Mouse (Mus musculus) liver, adult 2 months (tissue): ENCODE measurements around the gene Slc26a8. TPM values are rescaled to one million over a fixed set of nuclear protein-coding genes. Genes with fewer than 3 reads are reported as not detected.

Experiments
- DNase-seq: peaks from one replicate; pipeline ENCODE4 v3.0.0-alpha.2; 2011; ENCODE audit warnings: low read depth, low spot score; ENCODE audit errors: extremely low read depth
- H3K27ac ChIP-seq: fragments of 200-500 bp; replicated peaks from 2 replicates; pipeline ENCODE4 v1.5.1; 2012; ENCODE audit warnings: low read depth, mild to moderate bottlenecking, control low read depth, inconsistent platforms, low read length; ENCODE audit not compliant: insufficient read depth
- H3K27me3 ChIP-seq: fragments of 200-500 bp; 2 replicates; pipeline ENCODE4 v1.6.1; 2012; ENCODE audit warnings: mild to moderate bottlenecking, moderate library complexity, low read length, inconsistent platforms; ENCODE audit not compliant: control insufficient read depth, insufficient read depth
- H3K36me3 ChIP-seq: fragments of 200-500 bp; 2 replicates; pipeline ENCODE4 v1.6.1; 2012; ENCODE audit warnings: low read length, inconsistent platforms; ENCODE audit not compliant: control insufficient read depth, insufficient read depth
- H3K4me1 ChIP-seq: fragments of 200-500 bp; 2 replicates; pipeline ENCODE4 v1.6.1; 2011; ENCODE audit warnings: low read length; ENCODE audit not compliant: control insufficient read depth, insufficient read depth
- H3K4me3 ChIP-seq: fragments of 200-500 bp; 2 replicates; pipeline ENCODE4 v1.5.1; 2011; ENCODE audit warnings: low read depth, mild to moderate bottlenecking, control low read depth, low read length, moderate library complexity; ENCODE audit not compliant: insufficient read depth
- H3K79me2 ChIP-seq: fragments of 200-500 bp; 2 replicates; pipeline ENCODE4 v1.6.1; 2012; ENCODE audit warnings: inconsistent platforms, mild to moderate bottlenecking, low read length, moderate library complexity; ENCODE audit not compliant: control insufficient read depth, insufficient read depth
- H3K9ac ChIP-seq: fragments of 200-500 bp; 2 replicates; pipeline ENCODE4 v1.6.1; 2012; ENCODE audit warnings: low read depth, mild to moderate bottlenecking, control low read depth, inconsistent platforms, low read length
- CTCF ChIP-seq: fragments of 200-500 bp; IDR thresholded peaks from 2 replicates; pipeline ENCODE4 v1.5.1; 2011; ENCODE audit warnings: low read depth, low read length, control low read depth
- POLR2A ChIP-seq: fragments of 200-500 bp; IDR thresholded peaks from 2 replicates; pipeline ENCODE4 v1.6.1; 2011; ENCODE audit warnings: low read length, control low read depth; ENCODE audit not compliant: insufficient read depth; ENCODE audit errors: extremely low read depth
- WGBS: fragments of 180-500 bp; shearing (Covaris S2); methylation state at CpG from one replicate; pipeline ENCODE4 v1.1.7; 2018; 5-methylcytosine and 5-hydroxymethylcytosine counted together
- polyA plus RNA-seq: library from polyadenylated mRNA; depleted of rRNA; stranded (reverse); fragments of >200 nt; gene quantifications from 2 replicates; pipeline ENCODE4 v1.2.3, GENCODE M21; 2012
- total RNA-seq: library from RNA; depleted of rRNA; stranded (reverse); fragments of >200 nt; gene quantifications from 2 replicates; pipeline ENCODE4 v1.2.3, GENCODE M21; 2014

The Slc26a8 gene
- total and polyA plus RNA-seq, 2 experiments, result 0.11 TPM; not detected in 1

GRCm38 (mm10) chr17:28628248-28629124 is 61.5 kb downstream of the Slc26a8 start:
- Histone ChIP-seq H3K36me3 (no peaks in the 10 kb centered on the region), H3K4me1 (no peaks in the 10 kb centered on the region), H3K27me3 (no peaks in the 10 kb centered on the region), H3K4me3 (no peak overlapping the region), H3K79me2 (no peaks in the 10 kb centered on the region), H3K27ac (no peak overlapping the region), H3K9ac (no peak overlapping the region)
- TF ChIP-seq CTCF (no peak), POLR2A (no peak)
- DNase-seq, result no peak
- 53% methylated on average over 10 of the region's 10 CpGs for WGBS

DNA sequence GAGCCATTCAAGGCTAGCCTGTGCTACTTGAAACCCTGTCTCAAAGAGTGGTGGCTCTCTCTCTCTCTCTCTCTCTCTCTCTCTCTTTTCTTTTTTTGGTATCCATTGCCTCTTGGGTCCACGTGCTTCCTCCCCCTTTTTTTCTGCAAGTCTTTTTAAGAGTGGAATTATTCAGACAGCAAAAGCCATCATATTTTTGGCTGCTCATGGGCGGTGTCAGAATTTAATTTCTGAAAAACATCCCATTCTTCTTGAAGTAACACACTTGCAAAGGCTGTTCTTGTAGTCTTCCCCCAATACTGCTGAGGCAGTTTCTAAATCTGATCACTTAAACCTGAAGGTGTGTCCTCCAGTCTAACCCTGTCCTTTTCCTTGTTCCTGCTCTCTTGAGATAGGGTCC is 63.1 kb downstream of the Slc26a8 start:
- Histone ChIP-seq H3K27me3 (no peaks in the 10 kb centered on the region), H3K9ac (no peak overlapping the region), H3K4me1 (no peaks in the 10 kb centered on the region), H3K27ac (no peak overlapping the region), H3K4me3 (no peak overlapping the region), H3K36me3 (no peaks in the 10 kb centered on the region), H3K79me2 (peaks cover 2% of the 10 kb centered on the region; the same call in 1 of the 2 replicates)
- TF ChIP-seq CTCF (no peak), POLR2A (no peak)
- no peak for DNase-seq
- WGBS, result 84% methylated on average over 2 of the region's 2 CpGs

- no peak for TF ChIP-seq CTCF
- TF ChIP-seq POLR2A, result no peak
- H3K27ac ChIP-seq, result no peak overlapping the region
- H3K27me3 ChIP-seq, result no peaks in the 10 kb centered on the region
- no peaks in the 10 kb centered on the region; the same call in 1 of the 2 replicates for H3K4me1 ChIP-seq
- H3K9ac ChIP-seq, result no peak overlapping the region
- WGBS, result 90% methylated on average over 15 of the region's 15 CpGs
- H3K79me2 ChIP-seq, result peaks cover 13% of the 10 kb centered on the region; the same call in 1 of the 2 replicates
- H3K36me3 ChIP-seq, result no peaks in the 10 kb centered on the region
- H3K4me3 ChIP-seq, result no peak overlapping the region
- DNase-seq, result no peak
Observed at GRCm38 (mm10) chr17:28625327-28625726, 64.7 kb downstream of the Slc26a8 start.

DNA sequence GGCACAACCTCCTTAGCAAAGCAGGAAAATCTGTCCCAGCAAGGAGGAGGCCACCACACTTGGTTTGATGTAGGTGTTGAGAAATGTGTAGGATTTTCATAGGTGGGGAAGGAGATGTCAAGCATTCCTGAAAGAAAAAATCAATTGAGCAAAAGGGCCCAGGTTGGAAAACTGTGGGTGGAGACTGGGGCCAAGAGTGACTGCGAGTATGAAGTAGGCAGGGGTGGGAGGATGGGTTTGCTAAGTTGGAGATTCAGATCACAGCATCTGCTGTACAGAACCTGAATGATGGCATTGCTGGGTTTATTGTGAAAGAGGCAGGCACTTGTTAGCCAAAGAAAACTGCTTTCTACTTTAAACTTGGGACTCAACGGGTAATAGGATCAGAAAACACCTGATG is 65.2 kb downstream of the Slc26a8 start:
- Histone ChIP-seq H3K36me3 (no peaks in the 10 kb centered on the region), H3K9ac (no peak overlapping the region), H3K79me2 (peaks cover 17% of the 10 kb centered on the region; the same call in 1 of the 2 replicates), H3K27ac (no peak overlapping the region), H3K27me3 (no peaks in the 10 kb centered on the region), H3K4me3 (no peak overlapping the region), H3K4me1 (no peaks in the 10 kb centered on the region; the same call in 1 of the 2 replicates)
- WGBS, result 68% methylated on average over 2 of the region's 2 CpGs
- DNase-seq, result no peak
- no peak for TF ChIP-seq POLR2A
- TF ChIP-seq CTCF, result no peak

- Histone ChIP-seq H3K4me1 (no peaks in the 10 kb centered on the region; the same call in 1 of the 2 replicates), H3K27ac (peak within 1 kb of the TSS; percentile 42), H3K27me3 (no peaks in the 10 kb centered on the region), H3K79me2 (peaks cover 22% of the 10 kb centered on the region; the same call in 1 of the 2 replicates), H3K4me3 (peak within 1 kb of the TSS; percentile 93), H3K9ac (peak within 1 kb of the TSS; percentile 91), H3K36me3 (no peaks in the 10 kb centered on the region)
- under 1% methylated on average over 53 of the region's 53 CpGs for whole genome bisulfite sequencing
- peak; percentile 61 for DNase-seq
- TF ChIP-seq POLR2A (peak; percentile 53; the same call in 1 of the 2 replicates), CTCF (no peak)
Observed at GRCm38 (mm10) chr17:28622300-28622759, 67.7 kb downstream of the Slc26a8 start, which contains the start of gene Srpk1. Gene Srpk1 (minus strand): TSS chr17:28622709.
